Mouse (Mus musculus) ES-Bruce4 (cell line): ENCODE results near the gene Eef1a1.

ENCODE experiments used
- CTCF ChIP-seq: IDR thresholded peaks from one replicate; pipeline ENCODE4 v1.8.1; 2011; ENCODE audit warnings: low read depth, low read length
- EP300 ChIP-seq: IDR thresholded peaks from 2 replicates; pipeline ENCODE4 v1.6.1; 2011; ENCODE audit warnings: low read depth, low read length; ENCODE audit not compliant: insufficient read depth
- POLR2A ChIP-seq: IDR thresholded peaks from one replicate; pipeline ENCODE4 v1.8.1; 2011; ENCODE audit warnings: low read length; ENCODE audit not compliant: insufficient read depth

- TF ChIP-seq POLR2A (no peak), CTCF (peak; percentile 59), EP300 (no peak)
Observed at GRCm38 (mm10) chr9:78521689-78522088, 32.7 kb upstream of the Eef1a1 start.
